Comparison of ENCODE assay signal across 11 mouse cellular contexts in the genomic region with DNA sequence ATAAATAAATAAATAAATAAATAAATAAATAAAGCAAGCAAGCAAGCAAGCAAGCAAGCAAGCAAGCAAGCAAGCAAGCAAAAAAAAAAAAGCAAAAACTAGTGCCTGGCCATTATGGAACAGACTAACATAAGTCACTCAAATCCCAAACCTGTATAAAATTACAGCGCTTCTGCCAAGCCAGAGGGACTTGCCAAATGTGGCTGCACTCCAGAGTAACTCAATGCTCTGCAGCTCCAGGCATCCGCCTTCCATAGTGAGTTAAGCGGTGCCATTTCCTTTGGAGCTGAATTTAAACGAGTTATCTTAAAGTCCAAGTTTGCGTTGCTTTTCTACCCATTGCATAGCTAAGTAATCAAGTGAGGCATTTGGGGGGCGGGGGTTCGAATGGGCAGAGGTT.
DNase-seq lines count a peak whose midpoint lies in the region; ATAC-seq and TF ChIP-seq lines count a peak whose summit lies in the region.
"Had no signal": no experiment of that assay in that cellular context is flagged by ENCODE, and none has a peak within 500 bp of the region (broad histone marks: within the 10 kb centered on the region; RNA-seq: fewer than 3 reads in every experiment).

No protein-coding gene starts in this region.

- H3K4me2 ChIP-seq in lung, embryonic 16.5 days (ENCODE audit: low read depth, low read length): no peak overlapping the region
- no peak overlapping the region for H3K4me2 ChIP-seq in midbrain, postnatal 0 days (ENCODE audit: low read depth, low read length, poor library complexity, severe bottlenecking)

- no peaks in the 10 kb centered on the region for H3K36me3 ChIP-seq in lung, embryonic 16.5 days (ENCODE audit: control insufficient read depth, insufficient read depth, low read length)
- no peaks in the 10 kb centered on the region for H3K36me3 ChIP-seq in midbrain, postnatal 0 days (ENCODE audit: insufficient read depth, low read length)

- peak; percentile 33 to 54 for DNase-seq in cerebellum, postnatal 25 days
- DNase-seq in cerebellum, adult 11-12 months: no peak
- DNase-seq in lung, adult 2 months: no peak
- DNase-seq in midbrain, postnatal 0 days (ENCODE audit: low spot score): peak; percentile 46
- no peak for DNase-seq in thymus, postnatal 10 days (ENCODE audit: low spot score in 2 of 2)
- DNase-seq in right cerebral cortex, postnatal 25 days: no peak
- DNase-seq: lung, postnatal 4 days had no signal

- 46% methylated on average over 7 of the region's 7 CpGs for WGBS in lung, embryonic 16.5 days
- WGBS in lung, adult 2 months: 62% methylated on average over 7 of the region's 7 CpGs
- 65% methylated on average over 7 of the region's 7 CpGs for WGBS in midbrain, postnatal 0 days

- H3K4me3 ChIP-seq in lung, embryonic 16.5 days (ENCODE audit: low read length): no peak overlapping the region
- no peak overlapping the region for H3K4me3 ChIP-seq in lung, adult 2 months (replicated peaks; ENCODE audit: extremely low read depth, low read depth, low read length)
- H3K4me3 ChIP-seq in embryonic fibroblast, embryonic 13.5 days (ENCODE audit: insufficient read depth, low read length): no peak overlapping the region
- H3K4me3 ChIP-seq in midbrain, postnatal 0 days (ENCODE audit: low read depth, low read length): no peak overlapping the region
- H3K4me3 ChIP-seq: layer of hippocampus, adult 2 months had no signal

- H3K9ac ChIP-seq in lung, embryonic 16.5 days (ENCODE audit: low read length): no peak overlapping the region
- H3K9ac ChIP-seq in midbrain, postnatal 0 days (replicated peaks; ENCODE audit: low read length, poor library complexity, severe bottlenecking): no peak overlapping the region
- H3K9ac ChIP-seq: hindbrain, embryonic 14.5 days had no signal

- TF ChIP-seq POLR2A in lung, adult 2 months (IDR thresholded peaks at IDR 0.05; ENCODE audit: borderline replicate concordance, extremely low read depth, low read depth, low read length): no peak
- TF ChIP-seq POLR2A in embryonic fibroblast, embryonic 13.5 days (IDR thresholded peaks at IDR 0.05; ENCODE audit: low read depth, low read length): no peak

- no peaks in the 10 kb centered on the region for H3K27me3 ChIP-seq in lung, embryonic 16.5 days (ENCODE audit: control insufficient read depth, insufficient read depth, low read depth, low read length)
- H3K27me3 ChIP-seq in midbrain, postnatal 0 days (ENCODE audit: insufficient read depth, low read length): no peaks in the 10 kb centered on the region

- H3K27ac ChIP-seq in lung, embryonic 16.5 days (ENCODE audit: low read length): no peak overlapping the region
- peak overlapping the region; percentile 41; the same call in 1 of the 2 replicates for H3K27ac ChIP-seq in embryonic fibroblast, embryonic 13.5 days (ENCODE audit: insufficient read depth, low read length)
- no peak overlapping the region for H3K27ac ChIP-seq in midbrain, postnatal 0 days (ENCODE audit: low read depth, low read length)
- H3K27ac ChIP-seq: layer of hippocampus, adult 2 months had no signal

- no peak for TF ChIP-seq CTCF in lung, adult 2 months (IDR thresholded peaks at IDR 0.05; ENCODE audit: insufficient read depth, low read length)
- no peak for TF ChIP-seq CTCF in embryonic fibroblast, embryonic 13.5 days (IDR thresholded peaks at IDR 0.05; ENCODE audit: borderline replicate concordance, insufficient read depth, low read length)
- no peak for TF ChIP-seq CTCF in midbrain, postnatal 0 days (IDR thresholded peaks at IDR 0.05)

- H3K4me1 ChIP-seq in lung, embryonic 16.5 days (replicated peaks; ENCODE audit: control insufficient read depth, insufficient read depth, low read length): peaks cover 4% of the 10 kb centered on the region
- no peaks in the 10 kb centered on the region for H3K4me1 ChIP-seq in lung, adult 2 months (ENCODE audit: control insufficient read depth, insufficient read depth, low read length)
- peaks cover 7% of the 10 kb centered on the region; the same call in 1 of the 2 replicates for H3K4me1 ChIP-seq in embryonic fibroblast, embryonic 13.5 days (ENCODE audit: control insufficient read depth, insufficient read depth, low read length)
- no peaks in the 10 kb centered on the region for H3K4me1 ChIP-seq in midbrain, postnatal 0 days (ENCODE audit: insufficient read depth, low read length)

- ATAC-seq in lung, embryonic 16.5 days (ENCODE audit: low read depth): peak; percentile 38; the same call in 1 of the 2 replicates
- no peak for ATAC-seq in midbrain, postnatal 0 days (ENCODE audit: low FRiP score)

- H3K9me3 ChIP-seq in lung, embryonic 16.5 days (ENCODE audit: control insufficient read depth, low read length): no peaks in the 10 kb centered on the region
- H3K9me3 ChIP-seq in midbrain, postnatal 0 days (ENCODE audit: low read length): no peaks in the 10 kb centered on the region

Comparison
In these comparisons a context has a peak if more than half of its experiments do, and no peak if none do; other contexts are left out.
1. DNase-seq: peak in cerebellum, postnatal 25 days (2 of 2) and midbrain, postnatal 0 days (single experiment); none in cerebellum, adult 11-12 months (single experiment), lung, adult 2 months (single experiment), thymus, postnatal 10 days (0 of 2) and right cerebral cortex, postnatal 25 days (single experiment).